Mouse (Mus musculus) stomach, embryonic 15.5 days (tissue): ENCODE measurements around the gene Ip6k1. TPM values are rescaled to one million over a fixed set of nuclear protein-coding genes. Genes with fewer than 3 reads are reported as not detected.

Experiments used
- ATAC-seq: fragments of 200-750 bp; cut with Nextera tagmentation; 2 replicates; pipeline ENCODE4 v1.8.0; 2017; ENCODE audit warnings: low read depth, moderate number of reproducible peaks, moderate TSS enrichment; ENCODE audit not compliant: insufficient read depth, low FRiP score
- H3K27ac ChIP-seq: fragments of 300-500 bp; sonication (generic); 2 replicates; pipeline ENCODE4 v1.5.1; 2015; ENCODE audit warnings: mild to moderate bottlenecking, inconsistent platforms
- H3K27me3 ChIP-seq: fragments of 300-500 bp; sonication (generic); replicated peaks from 2 replicates; pipeline ENCODE4 v1.6.1; 2015; ENCODE audit warnings: inconsistent platforms
- H3K36me3 ChIP-seq: fragments of 300-500 bp; sonication (generic); 2 replicates; pipeline ENCODE4 v1.6.1; 2015; ENCODE audit warnings: inconsistent platforms
- H3K4me1 ChIP-seq: fragments of 300-500 bp; sonication (generic); 2 replicates; pipeline ENCODE4 v1.6.1; 2015; ENCODE audit warnings: inconsistent platforms
- H3K4me2 ChIP-seq: fragments of 300-500 bp; sonication (generic); 2 replicates; pipeline ENCODE4 v1.6.1; 2015; ENCODE audit warnings: mild to moderate bottlenecking, inconsistent platforms
- H3K4me3 ChIP-seq: fragments of 300-500 bp; sonication (generic); replicated peaks from 2 replicates; pipeline ENCODE4 v1.5.1; 2015; ENCODE audit warnings: inconsistent platforms
- H3K9ac ChIP-seq: fragments of 300-500 bp; sonication (generic); 2 replicates; pipeline ENCODE4 v1.6.1; 2015; ENCODE audit warnings: inconsistent platforms
- H3K9me3 ChIP-seq: fragments of 300-500 bp; sonication (generic); 2 replicates; pipeline ENCODE4 v1.6.1; 2016; ENCODE audit warnings: inconsistent platforms
- WGBS: fragments of 180-500 bp; shearing (Covaris S2); methylation state at CpG from one replicate; pipeline ENCODE4 v1.1.7; 2015; 5-methylcytosine and 5-hydroxymethylcytosine counted together
- polyA plus RNA-seq: library from polyadenylated mRNA; unstranded; fragments of >200 nt; fragmentation: Nextera tagmentation; extraction: Ambion mirVana; gene quantifications from 2 replicates; pipeline ENCODE4 v1.2.1, GENCODE M21; 2015

The Ip6k1 gene
- polyA plus RNA-seq, 1 experiment from 2014 or later = 46.7 TPM

DNA sequence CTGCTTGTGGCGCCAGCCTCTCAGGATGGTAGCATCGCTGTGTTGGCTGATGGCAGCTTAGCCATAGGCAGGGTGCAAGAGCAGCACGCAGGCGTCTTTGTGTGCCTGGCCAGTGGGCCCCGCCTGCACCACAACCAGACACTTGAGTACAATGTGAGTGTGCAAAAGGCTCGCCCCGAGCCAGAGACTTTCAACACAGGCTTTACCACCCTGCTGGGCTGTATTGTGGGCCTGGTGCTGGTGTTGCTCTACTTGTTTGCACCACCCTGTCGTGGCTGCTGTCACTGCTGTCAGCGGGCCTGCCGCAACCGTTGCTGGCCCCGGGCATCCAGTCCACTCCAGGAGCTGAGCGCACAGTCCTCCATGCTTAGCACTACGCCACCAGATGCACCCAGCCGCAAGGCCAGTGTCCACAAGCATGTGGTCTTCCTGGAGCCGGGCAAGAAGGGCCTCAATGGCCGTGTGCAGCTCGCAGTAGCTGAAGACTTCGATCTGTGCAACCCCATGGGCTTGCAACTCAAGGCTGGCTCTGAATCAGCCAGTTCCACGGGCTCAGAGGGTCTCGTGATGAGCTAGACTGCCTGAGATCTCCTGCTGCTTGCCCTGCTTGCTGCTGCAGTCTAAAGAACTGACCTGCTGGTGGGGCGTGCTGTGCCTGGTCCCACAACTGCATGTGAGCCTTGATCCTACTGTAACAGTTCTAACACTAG lies 52.2 kb downstream of the Ip6k1 start:
- Histone ChIP-seq H3K4me3 (no peak overlapping the region), H3K36me3 (peaks cover 26% of the 10 kb centered on the region), H3K27ac (no peak overlapping the region), H3K27me3 (no peaks in the 10 kb centered on the region), H3K9me3 (no peaks in the 10 kb centered on the region), H3K4me2 (no peak overlapping the region), H3K4me1 (peaks cover 20% of the 10 kb centered on the region), H3K9ac (no peak overlapping the region)
- 89% methylated on average over 22 of the region's 22 CpGs for WGBS
- no peak for ATAC-seq

DNA sequence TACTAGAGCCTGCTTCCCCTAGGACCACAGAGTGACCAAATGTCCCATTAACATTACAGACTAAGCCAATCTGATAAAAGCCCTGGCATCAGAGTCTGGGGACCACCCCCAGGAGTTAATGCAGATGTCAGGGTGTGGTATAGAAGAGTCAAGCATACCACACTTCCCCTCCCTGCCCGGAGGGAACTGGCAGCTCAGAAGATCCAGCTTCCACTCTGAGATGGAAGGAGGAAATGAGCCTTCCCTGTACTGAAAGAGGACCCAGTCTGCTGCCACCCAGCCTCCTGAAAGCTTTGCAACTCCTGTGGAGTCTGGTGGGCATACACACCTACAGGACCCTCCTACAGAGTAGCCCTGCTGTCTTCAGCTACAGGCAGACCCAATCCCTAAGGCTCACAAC lies 52.8 kb downstream of the Ip6k1 start:
- peaks cover 26% of the 10 kb centered on the region for H3K36me3 ChIP-seq
- WGBS = 52% methylated on average over 1 of the region's 1 CpGs

DNA sequence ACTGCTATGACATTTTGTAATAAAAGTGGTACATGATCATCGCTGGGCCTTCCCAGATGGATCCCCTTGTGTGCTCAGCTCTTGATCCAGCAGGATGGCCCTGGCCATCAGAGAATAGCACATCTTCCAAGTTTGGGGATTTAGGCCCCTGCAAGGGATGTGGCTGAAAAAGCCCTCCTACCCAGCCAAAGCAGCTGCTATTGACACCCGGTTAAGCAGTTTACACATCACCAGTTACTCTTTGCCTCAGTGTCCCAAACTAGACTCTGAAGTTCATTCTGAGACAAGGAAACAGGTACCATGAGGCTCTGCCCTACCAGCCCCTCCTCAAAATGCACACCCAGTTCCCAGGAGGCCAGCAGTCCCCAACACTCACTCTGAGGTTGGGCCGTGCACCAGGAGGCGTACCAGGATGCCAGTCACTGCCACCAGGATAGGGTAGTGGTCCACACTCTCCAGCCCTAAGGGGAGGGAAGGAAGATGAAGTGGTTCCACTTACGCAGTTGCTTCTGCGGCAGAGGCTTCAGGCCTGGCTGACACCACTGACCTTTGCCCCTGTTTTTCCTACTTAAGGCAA lies 53.4 kb downstream of the Ip6k1 start:
- no peak overlapping the region for H3K4me2 ChIP-seq
- H3K4me1 ChIP-seq = peaks cover 16% of the 10 kb centered on the region
- no peak overlapping the region for H3K27ac ChIP-seq
- ATAC-seq = no peak
- H3K9ac ChIP-seq = no peak overlapping the region
- 84% methylated on average over 6 of the region's 6 CpGs for whole genome bisulfite sequencing
- no peaks in the 10 kb centered on the region for H3K9me3 ChIP-seq
- no peaks in the 10 kb centered on the region for H3K27me3 ChIP-seq
- H3K36me3 ChIP-seq = peaks cover 26% of the 10 kb centered on the region
- no peak overlapping the region for H3K4me3 ChIP-seq

More for the DNA sequence above, 52.8 kb downstream of the Ip6k1 start:
- ATAC-seq = no peak
- Histone ChIP-seq H3K4me2 (no peak overlapping the region), H3K4me1 (peaks cover 16% of the 10 kb centered on the region), H3K4me3 (no peak overlapping the region), H3K27me3 (no peaks in the 10 kb centered on the region), H3K9ac (no peak overlapping the region), H3K9me3 (no peaks in the 10 kb centered on the region), H3K27ac (no peak overlapping the region)

DNA sequence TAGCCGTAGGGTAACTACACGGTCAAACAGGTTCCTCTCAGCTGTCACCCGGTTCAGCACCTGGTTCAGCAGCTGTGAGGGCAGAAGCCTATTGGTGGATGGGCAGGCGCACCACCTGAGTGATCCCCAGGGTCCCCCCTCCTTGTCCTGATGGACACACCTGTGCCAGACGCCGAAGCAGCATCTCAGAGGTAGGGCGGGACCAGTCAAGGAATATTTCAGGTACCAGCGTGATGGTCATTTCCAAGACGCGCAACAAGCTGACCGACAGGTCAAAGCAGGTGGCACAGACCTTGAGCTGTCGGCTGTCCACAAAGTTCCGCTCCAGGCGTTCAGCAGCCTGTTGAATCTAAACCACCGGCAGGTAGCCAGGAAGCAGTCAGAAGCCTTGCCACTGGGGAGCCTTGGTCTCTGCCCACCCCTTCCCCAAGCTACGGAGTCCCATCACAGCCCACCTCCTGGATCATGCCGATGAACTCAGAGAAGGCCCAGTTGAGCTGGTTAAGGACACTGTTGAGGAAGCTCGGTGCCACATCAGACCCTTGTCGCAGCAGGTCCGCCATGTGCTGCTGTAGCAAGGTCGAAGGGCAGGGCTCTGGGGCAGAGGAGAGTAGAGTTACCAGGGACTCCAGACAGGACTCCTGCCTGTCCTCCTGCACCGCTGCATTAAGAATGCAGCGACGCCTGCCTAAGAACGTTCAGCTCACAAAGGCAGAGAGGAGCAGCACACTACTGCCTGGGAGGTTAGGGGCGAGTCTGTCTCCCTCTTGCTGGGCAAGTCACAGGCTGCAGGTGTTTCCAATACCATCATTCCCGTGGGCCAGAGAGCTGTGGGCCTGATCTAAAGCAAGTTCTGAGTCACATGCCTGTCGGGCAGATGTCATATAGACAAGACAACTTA lies 54.3 kb downstream of the Ip6k1 start:
- WGBS = 80% methylated on average over 28 of the region's 28 CpGs
- H3K4me2 ChIP-seq = no peak overlapping the region
- no peaks in the 10 kb centered on the region for H3K27me3 ChIP-seq
- H3K36me3 ChIP-seq = peaks cover 26% of the 10 kb centered on the region
- no peak for ATAC-seq
- H3K9ac ChIP-seq = no peak overlapping the region
- H3K9me3 ChIP-seq = no peaks in the 10 kb centered on the region
- H3K27ac ChIP-seq = no peak overlapping the region
- peaks cover 16% of the 10 kb centered on the region for H3K4me1 ChIP-seq
- H3K4me3 ChIP-seq = no peak overlapping the region

DNA sequence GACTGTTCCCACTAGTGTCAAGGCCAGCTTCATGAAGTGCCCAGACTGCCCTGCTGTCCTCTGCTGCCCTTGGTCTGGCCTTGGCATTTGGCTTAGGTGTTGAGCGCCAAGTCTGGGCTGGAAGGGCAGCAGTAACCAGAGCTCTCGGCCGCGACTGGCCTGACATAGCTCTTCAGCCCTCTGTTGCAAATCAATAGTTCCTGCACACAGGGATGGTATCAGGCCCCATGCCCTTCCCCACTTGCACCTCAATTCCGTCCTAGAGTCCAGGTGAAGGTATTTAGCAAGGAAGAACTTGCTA lies 54.9 kb downstream of the Ip6k1 start:
- H3K9ac ChIP-seq = no peak overlapping the region
- no peaks in the 10 kb centered on the region for H3K27me3 ChIP-seq
- H3K27ac ChIP-seq = no peak overlapping the region
- H3K4me2 ChIP-seq = no peak overlapping the region
- no peak overlapping the region for H3K4me3 ChIP-seq
- peaks cover 14% of the 10 kb centered on the region for H3K4me1 ChIP-seq
- H3K9me3 ChIP-seq = no peaks in the 10 kb centered on the region
- ATAC-seq = no peak
- H3K36me3 ChIP-seq = peaks cover 27% of the 10 kb centered on the region
- 88% methylated on average over 5 of the region's 5 CpGs for WGBS

DNA sequence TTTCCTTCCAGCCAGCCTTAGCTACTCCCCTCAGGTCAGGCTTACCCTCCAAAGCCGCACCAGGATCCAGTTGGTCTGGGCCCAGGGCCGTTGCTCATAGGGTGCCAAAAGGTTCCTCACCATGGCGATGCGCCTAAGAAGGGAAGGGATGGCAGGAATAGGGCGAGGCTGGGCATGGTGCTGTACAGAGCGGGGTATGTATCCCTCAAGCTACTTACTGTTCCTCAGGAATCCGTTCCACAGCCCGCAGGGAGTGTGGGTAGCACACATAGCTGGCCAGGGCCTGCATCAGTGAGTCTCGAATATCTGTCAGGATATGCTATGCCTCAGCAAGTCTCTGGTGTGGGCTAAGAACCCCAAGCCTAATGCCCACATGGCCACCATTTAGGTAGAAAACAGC lies 56.0 kb downstream of the Ip6k1 start:
- peaks cover 34% of the 10 kb centered on the region for H3K36me3 ChIP-seq
- H3K27ac ChIP-seq = no peak overlapping the region

DNA sequence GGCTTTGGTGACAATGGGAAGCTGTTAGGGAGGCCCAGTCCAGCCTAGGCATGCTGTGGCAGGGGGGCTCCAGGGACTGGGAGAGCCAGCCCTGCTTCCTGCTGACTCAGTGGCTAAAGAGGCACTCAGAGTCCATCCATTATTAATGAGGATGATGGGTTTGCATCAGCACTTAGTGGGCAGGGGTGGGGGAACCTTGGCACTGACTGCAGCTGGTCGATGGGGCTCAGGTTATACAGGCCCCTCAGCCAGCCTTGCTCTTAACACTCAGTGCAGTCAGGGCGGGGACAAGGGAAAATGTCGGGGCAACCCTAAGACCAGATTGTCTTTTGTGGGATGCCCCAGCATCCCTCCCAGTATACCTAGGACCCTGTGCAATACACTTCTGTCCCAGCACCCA lies 59.8 kb downstream of the Ip6k1 start:
- Histone ChIP-seq H3K4me2 (no peak overlapping the region), H3K4me3 (no peak overlapping the region), H3K4me1 (0 out of 2 replicates have a peak, but pooled peaks cover 4% of the 10 kb centered on the region), H3K9ac (no peak overlapping the region), H3K27me3 (no peaks in the 10 kb centered on the region), H3K9me3 (no peaks in the 10 kb centered on the region), H3K27ac (no peak overlapping the region), H3K36me3 (peaks cover 33% of the 10 kb centered on the region)
- WGBS = 92% methylated on average over 3 of the region's 3 CpGs
- ATAC-seq = no peak

More for the DNA sequence above, 56.0 kb downstream of the Ip6k1 start:
- H3K4me2 ChIP-seq = no peak overlapping the region
- WGBS = 92% methylated on average over 9 of the region's 9 CpGs
- no peak overlapping the region for H3K4me3 ChIP-seq
- no peaks in the 10 kb centered on the region for H3K27me3 ChIP-seq
- no peak for ATAC-seq
- H3K4me1 ChIP-seq = peaks cover 6% of the 10 kb centered on the region; the same call in 1 of the 2 replicates
- H3K9me3 ChIP-seq = no peaks in the 10 kb centered on the region
- no peak overlapping the region for H3K9ac ChIP-seq

DNA sequence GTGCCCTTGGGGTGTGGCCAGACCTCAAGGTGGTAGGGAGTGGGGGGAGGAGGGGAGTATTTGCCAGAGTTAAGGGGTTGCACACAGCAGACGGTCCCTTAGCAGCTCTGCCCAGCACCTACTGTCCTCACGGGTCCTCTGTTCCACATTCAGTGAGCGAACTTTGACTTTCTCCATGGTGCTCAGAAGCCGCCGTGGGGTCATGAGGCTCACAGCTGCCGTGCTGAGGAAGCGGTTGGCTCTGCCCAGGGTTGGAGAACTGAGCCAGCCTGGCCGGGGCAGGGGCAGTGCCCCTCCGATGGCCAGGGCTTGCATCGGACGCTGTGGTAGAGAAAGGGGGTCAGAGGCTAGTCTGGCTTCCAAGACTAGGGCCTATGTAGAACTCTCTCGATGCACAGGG lies 61.1 kb downstream of the Ip6k1 start:
- H3K4me3 ChIP-seq = no peak overlapping the region
- 0 out of 2 replicates have a peak, but pooled peaks cover 4% of the 10 kb centered on the region for H3K4me1 ChIP-seq
- H3K9me3 ChIP-seq = no peaks in the 10 kb centered on the region
- H3K36me3 ChIP-seq = peaks cover 30% of the 10 kb centered on the region
- WGBS = 81% methylated on average over 12 of the region's 12 CpGs
- H3K27ac ChIP-seq = no peak overlapping the region
- no peak overlapping the region for H3K4me2 ChIP-seq
- ATAC-seq = no peak
- no peak overlapping the region for H3K9ac ChIP-seq
- no peaks in the 10 kb centered on the region for H3K27me3 ChIP-seq

DNA sequence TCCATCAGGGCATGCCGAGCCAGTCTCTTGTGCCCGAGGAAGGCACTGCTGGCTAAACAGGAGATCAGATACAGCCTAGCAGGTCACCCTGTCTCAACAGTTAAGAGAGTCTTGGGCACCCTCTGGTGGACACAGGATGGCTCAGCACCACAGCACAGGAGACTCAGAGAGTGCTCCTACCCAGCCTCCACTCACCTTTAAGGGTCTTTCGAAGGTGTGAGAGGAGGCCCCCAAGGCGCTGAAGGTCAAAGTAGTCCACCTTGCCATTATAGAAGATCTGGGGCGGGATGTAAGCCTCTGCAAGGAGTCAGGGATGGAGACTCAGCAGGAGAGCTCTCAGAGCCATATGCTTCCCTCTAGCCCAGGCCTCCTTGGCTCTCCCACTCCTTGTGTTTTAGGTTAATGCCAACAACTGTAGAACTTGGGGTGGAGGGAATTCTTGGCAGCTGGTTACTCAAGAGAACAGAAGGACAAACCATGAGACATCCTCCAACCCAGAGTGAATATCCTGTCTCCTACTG lies 63.2 kb downstream of the Ip6k1 start:
- ATAC-seq = peak; percentile 51; the same call in 1 of the 2 replicates
- Histone ChIP-seq H3K36me3 (peaks cover 34% of the 10 kb centered on the region), H3K9ac (no peak overlapping the region), H3K4me3 (no peak overlapping the region), H3K4me1 (0 out of 2 replicates have a peak, but pooled peaks cover 4% of the 10 kb centered on the region), H3K4me2 (no peak overlapping the region), H3K27ac (no peak overlapping the region), H3K27me3 (no peaks in the 10 kb centered on the region), H3K9me3 (no peaks in the 10 kb centered on the region)
- 39% methylated on average over 5 of the region's 5 CpGs for WGBS

DNA sequence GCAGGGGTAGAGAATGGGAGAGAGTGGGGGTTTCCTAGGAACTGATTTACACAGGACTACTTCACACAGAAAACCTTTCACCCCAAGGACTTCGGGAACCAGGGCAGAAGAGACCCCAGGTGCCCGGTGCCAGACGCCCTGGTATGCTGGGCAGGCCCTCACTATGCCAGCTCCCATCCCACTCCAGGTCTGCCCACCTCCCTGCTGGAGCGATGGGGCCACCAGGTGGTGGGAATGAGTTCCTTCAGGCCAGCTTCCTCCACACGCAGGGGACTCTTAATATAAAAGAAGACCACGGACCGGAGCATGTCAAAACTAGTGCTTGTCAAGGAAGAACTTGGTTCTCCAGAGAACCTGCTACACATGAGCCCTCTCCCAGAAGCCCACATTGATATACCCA lies 64.9 kb downstream of the Ip6k1 start:
- no peak overlapping the region for H3K4me2 ChIP-seq
- H3K4me3 ChIP-seq = no peak overlapping the region
- no peak overlapping the region for H3K9ac ChIP-seq
- H3K9me3 ChIP-seq = no peaks in the 10 kb centered on the region
- H3K27me3 ChIP-seq = no peaks in the 10 kb centered on the region
- no peak overlapping the region for H3K27ac ChIP-seq
- WGBS = 75% methylated on average over 7 of the region's 7 CpGs
- H3K36me3 ChIP-seq = peaks cover 28% of the 10 kb centered on the region
- H3K4me1 ChIP-seq = 0 out of 2 replicates have a peak, but pooled peaks cover 4% of the 10 kb centered on the region
- ATAC-seq = no peak

DNA sequence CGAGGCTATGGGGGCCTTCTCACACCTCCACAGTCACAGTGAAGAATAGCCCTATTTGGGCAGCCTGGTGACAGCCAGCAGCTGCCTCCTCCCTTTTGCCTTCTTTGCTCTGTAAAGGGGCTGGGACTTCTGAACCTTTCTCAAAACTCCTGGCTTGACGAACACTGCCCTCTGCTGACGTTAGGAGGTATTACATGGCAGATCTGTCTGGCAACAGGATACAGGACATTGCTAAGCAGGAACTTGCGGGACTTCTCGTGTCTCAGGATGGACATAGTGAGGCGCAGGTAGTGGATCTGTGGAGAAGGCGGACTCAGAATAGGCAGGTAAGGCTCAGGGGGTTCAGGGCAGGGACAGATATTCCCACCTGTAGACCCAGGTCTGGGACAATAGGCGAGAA lies 65.6 kb downstream of the Ip6k1 start:
- H3K4me1 ChIP-seq = 0 out of 2 replicates have a peak, but pooled peaks cover 4% of the 10 kb centered on the region
- H3K27me3 ChIP-seq = no peaks in the 10 kb centered on the region
- H3K4me2 ChIP-seq = no peak overlapping the region
- no peak overlapping the region for H3K4me3 ChIP-seq
- 20% methylated on average over 8 of the region's 8 CpGs for WGBS
- no peak overlapping the region for H3K9ac ChIP-seq
- H3K36me3 ChIP-seq = peaks cover 22% of the 10 kb centered on the region
- 0 out of 2 replicates have a peak overlapping the region, but pooled peaks have one; percentile 16 for H3K27ac ChIP-seq
- no peaks in the 10 kb centered on the region for H3K9me3 ChIP-seq
- no peak for ATAC-seq

DNA sequence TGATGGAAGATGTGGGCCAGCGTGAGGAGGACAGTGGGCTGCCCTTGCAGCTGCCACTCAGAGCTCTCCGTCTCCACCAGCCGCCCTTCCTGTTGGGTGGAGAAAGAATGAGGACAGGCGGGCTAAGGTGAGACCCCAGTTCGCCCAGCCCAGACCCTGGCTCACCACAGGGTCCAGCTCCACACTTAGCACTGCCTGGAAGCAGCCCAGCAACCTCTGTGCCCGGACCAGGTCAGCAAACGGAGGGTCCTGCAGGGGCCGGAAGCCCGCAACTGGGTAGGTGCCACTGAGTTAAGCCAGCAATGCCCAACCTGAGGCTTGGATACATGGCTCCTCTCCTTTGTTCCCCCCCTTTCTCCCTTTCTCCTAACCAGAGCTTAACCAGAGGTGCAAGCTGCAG lies 66.7 kb downstream of the Ip6k1 start:
- ATAC-seq = no peak

More for the DNA sequence above, 66.7 kb downstream of the Ip6k1 start:
- H3K27ac ChIP-seq = no peak overlapping the region
- 91% methylated on average over 9 of the region's 9 CpGs for WGBS
- no peak overlapping the region for H3K4me3 ChIP-seq
- no peaks in the 10 kb centered on the region for H3K4me1 ChIP-seq
- H3K9ac ChIP-seq = no peak overlapping the region
- no peaks in the 10 kb centered on the region for H3K9me3 ChIP-seq
- no peaks in the 10 kb centered on the region for H3K27me3 ChIP-seq
- no peak overlapping the region for H3K4me2 ChIP-seq
- peaks cover 14% of the 10 kb centered on the region for H3K36me3 ChIP-seq
